In genomic region chr2:21182811-21183210, GRCm38 (mm10) we compare ENCODE assay signal across 12 mouse cellular contexts. TPM values are rescaled to one million over a fixed set of nuclear protein-coding genes. Genes with fewer than 3 reads are reported as not detected.
DNase-seq lines count a peak whose midpoint lies in the region; ATAC-seq and TF ChIP-seq lines count a peak whose summit lies in the region.
"Had no signal": no experiment of that assay in that cellular context is flagged by ENCODE, and none has a peak within 500 bp of the region (broad histone marks: within the 10 kb centered on the region; RNA-seq: fewer than 3 reads in every experiment).

No protein-coding gene starts in this region.

- 77% methylated on average over 1 of the region's 1 CpGs for WGBS in kidney, adult 2 months

- H3K36me3 ChIP-seq in kidney, adult 2 months (ENCODE audit: control insufficient read depth, insufficient read depth, low read length), result no peaks in the 10 kb centered on the region
- H3K36me3 ChIP-seq: liver, embryonic 13.5 days; midbrain, embryonic 13.5 days had no signal

- no peak for TF ChIP-seq CTCF in kidney, adult 2 months (conservative IDR thresholded peaks at IDR 0.05; ENCODE audit: insufficient read depth, insufficient read length, low read depth, low read length)

- intact Hi-C loops in heart, postnatal 10 days (cut with DNase I), result no loop called here

- ATAC-seq in megakaryocyte, adult 5-6 weeks (ENCODE audit: poor library complexity, severe bottlenecking), result peak; percentile 71
- ATAC-seq: midbrain, embryonic 13.5 days had no signal

- no peaks in the 10 kb centered on the region for H3K4me1 ChIP-seq in kidney, adult 2 months (ENCODE audit: control insufficient read depth, insufficient read depth, low read length)
- H3K4me1 ChIP-seq: liver, embryonic 13.5 days; midbrain, embryonic 13.5 days had no signal

- DNase-seq in kidney, postnatal 10 days, result peak; percentile 8
- DNase-seq in kidney, adult 2 months, result no peak
- DNase-seq in NIH3T3 (ENCODE audit: low read depth), result peak; percentile 22
- DNase-seq in heart, postnatal 10 days, result peak; percentile 42 to 45
- DNase-seq in frontal cortex, adult 2 months (ENCODE audit: extremely low spot score in 1 of 2, low spot score in 1 of 2), result no peak
- no peak for DNase-seq in cerebellum, adult 9-10 months
- DNase-seq in cerebellum, postnatal 25 days, result no peak
- DNase-seq: liver, embryonic 13.5 days; right cerebral cortex, postnatal 4 days had no signal

- no peaks in the 10 kb centered on the region for H3K27me3 ChIP-seq in kidney, adult 2 months (replicated peaks; ENCODE audit: control insufficient read depth, insufficient read depth, low read length)
- H3K27me3 ChIP-seq: liver, embryonic 13.5 days; midbrain, embryonic 13.5 days had no signal

- TF ChIP-seq POLR2A in kidney, adult 2 months (IDR thresholded peaks at IDR 0.05; ENCODE audit: low read depth, low read length), result no peak

- no peak overlapping the region for H3K27ac ChIP-seq in kidney, adult 2 months (ENCODE audit: insufficient read depth, low read depth, low read length)
- H3K27ac ChIP-seq: hindbrain, embryonic 14.5 days; liver, embryonic 13.5 days; midbrain, embryonic 13.5 days had no signal

- H3K4me3 ChIP-seq in kidney, adult 2 months (ENCODE audit: insufficient read depth, low read depth, low read length), result no peak overlapping the region
- H3K4me3 ChIP-seq: liver, embryonic 13.5 days; midbrain, embryonic 13.5 days had no signal

RNA-seq across cellular contexts. Expression of gene Enkur, which starts 22.4 kb away (rescaled TPM):
- polyA plus RNA-seq in kidney, adult 2 months (2012; rRNA removed), result 0.19 TPM in 1 of 2 replicates, not detected in the other
- total RNA-seq in heart, postnatal 10 days (2021), result 1 to 10 TPM; 5.8 to 6.2 TPM
- not detected in 2 replicates for total RNA-seq in megakaryocyte, adult 5-6 weeks (2015)
- not detected in 2 replicates for total RNA-seq in megakaryocyte, adult 5-6 weeks (2017)
- polyA plus RNA-seq in frontal cortex, adult 2 months (2012; rRNA removed), result 3.7 and 4.1 TPM in 2 replicates
- polyA plus RNA-seq: liver, embryonic 13.5 days had no signal

RNA-seq across cellular contexts. Expression of gene Thnsl1, which starts 22.7 kb away (rescaled TPM):
- 4.7 and 5.1 TPM in 2 replicates for polyA plus RNA-seq in kidney, adult 2 months (2012; rRNA removed)
- total RNA-seq in heart, postnatal 10 days (2021), result 1 to 10 TPM; 4.1 to 6.6 TPM
- 0.71 and 0.91 TPM in 2 replicates for total RNA-seq in megakaryocyte, adult 5-6 weeks (2015)
- total RNA-seq in megakaryocyte, adult 5-6 weeks (2017), result 0.89 and 1.8 TPM in 2 replicates
- polyA plus RNA-seq in frontal cortex, adult 2 months (2012; rRNA removed), result 13.1 and 14.9 TPM in 2 replicates

Comparison
In these comparisons a context has a peak if more than half of its experiments do, and no peak if none do; other contexts are left out.
1. DNase-seq: peak in kidney, postnatal 10 days (single experiment), NIH3T3 (single experiment) and heart, postnatal 10 days (2 of 2); none in kidney, adult 2 months (single experiment), frontal cortex, adult 2 months (0 of 2), cerebellum, adult 9-10 months (single experiment) and cerebellum, postnatal 25 days (0 of 2).
2. RNA of gene Enkur, which starts 22.4 kb away (total RNA-seq): 5.8 to 6.2 TPM in heart, postnatal 10 days; not detected in megakaryocyte, adult 5-6 weeks; every median in the first group is over 4 times any median in the second.